8 mouse cellular contexts compared by ENCODE assay signal in genomic region chr19:59169936-59170765, GRCm38 (mm10). TPM values are rescaled to one million over a fixed set of nuclear protein-coding genes. Genes with fewer than 3 reads are reported as not detected.
DNase-seq lines count a peak whose midpoint lies in the region; ATAC-seq lines count a peak whose summit lies in the region.

Vax1 (minus strand) TSS chr19:59170056.

- H3K27ac ChIP-seq in kidney, embryonic 15.5 days: no peak within 1 kb of the TSS
- H3K27ac ChIP-seq in embryonic facial prominence, embryonic 11.5 days (replicated peaks; ENCODE audit: low read depth, low read length): peak within 1 kb of the TSS; percentile 48
- H3K27ac ChIP-seq in intestine, embryonic 15.5 days: no peak within 1 kb of the TSS
- H3K27ac ChIP-seq in neural tube, embryonic 12.5 days: no peak within 1 kb of the TSS

- WGBS in kidney, embryonic 15.5 days: under 1% methylated on average over 54 of the region's 54 CpGs
- under 1% methylated on average over 54 of the region's 54 CpGs for WGBS in embryonic facial prominence, embryonic 11.5 days
- WGBS in intestine, embryonic 15.5 days: under 1% methylated on average over 54 of the region's 54 CpGs
- under 1% methylated on average over 54 of the region's 54 CpGs for WGBS in neural tube, embryonic 12.5 days

- H3K4me2 ChIP-seq in kidney, embryonic 15.5 days: peak within 1 kb of the TSS; percentile 56
- peak within 1 kb of the TSS; percentile 37 for H3K4me2 ChIP-seq in embryonic facial prominence, embryonic 11.5 days (ENCODE audit: low read depth, low read length)
- peak within 1 kb of the TSS; percentile 54 for H3K4me2 ChIP-seq in intestine, embryonic 15.5 days (replicated peaks)
- peak within 1 kb of the TSS; percentile 42 for H3K4me2 ChIP-seq in neural tube, embryonic 12.5 days (replicated peaks)

- ATAC-seq in kidney, embryonic 15.5 days (replicated peaks; ENCODE audit: low FRiP score): no peak
- ATAC-seq in embryonic facial prominence, embryonic 11.5 days (replicated peaks; ENCODE audit: insufficient number of reproducible peaks, low FRiP score, low TSS enrichment, low read depth): no peak
- no peak; the same call in 1 of the 2 replicates for ATAC-seq in intestine, embryonic 15.5 days
- ATAC-seq in neural tube, embryonic 12.5 days (ENCODE audit: low FRiP score, low read depth): no peak

- H3K27me3 ChIP-seq in kidney, embryonic 15.5 days: peaks cover 99% of the 10 kb centered on the region
- peaks cover 75% of the 10 kb centered on the region for H3K27me3 ChIP-seq in embryonic facial prominence, embryonic 11.5 days (ENCODE audit: control insufficient read depth, insufficient read depth, low read length)
- H3K27me3 ChIP-seq in intestine, embryonic 15.5 days (replicated peaks): peaks cover 88% of the 10 kb centered on the region
- H3K27me3 ChIP-seq in neural tube, embryonic 12.5 days (replicated peaks): peaks cover 98% of the 10 kb centered on the region

- H3K9me3 ChIP-seq in kidney, embryonic 15.5 days (replicated peaks): no peaks in the 10 kb centered on the region
- H3K9me3 ChIP-seq in embryonic facial prominence, embryonic 11.5 days (replicated peaks; ENCODE audit: control insufficient read depth, low read length): no peaks in the 10 kb centered on the region
- no peaks in the 10 kb centered on the region for H3K9me3 ChIP-seq in intestine, embryonic 15.5 days
- H3K9me3 ChIP-seq in neural tube, embryonic 12.5 days: no peaks in the 10 kb centered on the region

- H3K36me3 ChIP-seq in kidney, embryonic 15.5 days: no peaks in the 10 kb centered on the region
- H3K36me3 ChIP-seq in embryonic facial prominence, embryonic 11.5 days (replicated peaks; ENCODE audit: control insufficient read depth, insufficient read depth, low read depth, low read length): no peaks in the 10 kb centered on the region
- H3K36me3 ChIP-seq in intestine, embryonic 15.5 days: no peaks in the 10 kb centered on the region
- no peaks in the 10 kb centered on the region for H3K36me3 ChIP-seq in neural tube, embryonic 12.5 days

- no peak within 1 kb of the TSS for H3K9ac ChIP-seq in kidney, embryonic 15.5 days
- H3K9ac ChIP-seq in embryonic facial prominence, embryonic 11.5 days (replicated peaks; ENCODE audit: low read length): peak within 1 kb of the TSS; percentile 58
- no peak within 1 kb of the TSS for H3K9ac ChIP-seq in intestine, embryonic 15.5 days
- no peak within 1 kb of the TSS for H3K9ac ChIP-seq in neural tube, embryonic 12.5 days

- no peak for DNase-seq in kidney, adult 11 months
- peak; percentile 46 for DNase-seq in embryonic facial prominence, embryonic 11.5 days (ENCODE audit: low spot score)
- no peak for DNase-seq in ovary, postnatal 36 days (ENCODE audit: low spot score)
- no peak for DNase-seq in spleen, postnatal 4 days (ENCODE audit: low spot score in 2 of 2)
- no peak for DNase-seq in gastrocnemius, postnatal 10 days

- peak within 1 kb of the TSS; percentile 30 for H3K4me3 ChIP-seq in kidney, embryonic 15.5 days (replicated peaks)
- peak within 1 kb of the TSS; percentile 33 for H3K4me3 ChIP-seq in embryonic facial prominence, embryonic 11.5 days (ENCODE audit: low read depth, low read length)
- peak within 1 kb of the TSS; percentile 21 for H3K4me3 ChIP-seq in intestine, embryonic 15.5 days (replicated peaks)
- no peak within 1 kb of the TSS for H3K4me3 ChIP-seq in neural tube, embryonic 12.5 days

- H3K4me1 ChIP-seq in kidney, embryonic 15.5 days: peaks cover 37% of the 10 kb centered on the region
- no peaks in the 10 kb centered on the region for H3K4me1 ChIP-seq in embryonic facial prominence, embryonic 11.5 days (ENCODE audit: control insufficient read depth, insufficient read depth, low read length)
- H3K4me1 ChIP-seq in intestine, embryonic 15.5 days (replicated peaks): peaks cover 26% of the 10 kb centered on the region
- peaks cover 12% of the 10 kb centered on the region for H3K4me1 ChIP-seq in neural tube, embryonic 12.5 days

RNA-seq across cellular contexts. Expression of gene Vax1, which starts in this region (rescaled TPM):
- not detected in 2 replicates for polyA plus RNA-seq in kidney, embryonic 15.5 days (2015; fragmentation: Nextera tagmentation; extraction: Ambion mirVana)
- polyA plus RNA-seq in embryonic facial prominence, embryonic 11.5 days (2014; fragmentation: Nextera tagmentation; extraction: Ambion mirVana): 2.2 and 2.6 TPM in 2 replicates
- polyA plus RNA-seq in intestine, embryonic 15.5 days (2015; fragmentation: Nextera tagmentation; extraction: Ambion mirVana): not detected in 2 replicates
- 0.19 TPM in 1 of 2 replicates, not detected in the other for polyA plus RNA-seq in neural tube, embryonic 12.5 days (2016; fragmentation: Nextera tagmentation; extraction: Ambion mirVana)
- not detected for total RNA-seq in gastrocnemius, postnatal 10 days (2021)
